Mouse (Mus musculus): ENCODE data around the gene Macrod1.

Gene Macrod1

DNA sequence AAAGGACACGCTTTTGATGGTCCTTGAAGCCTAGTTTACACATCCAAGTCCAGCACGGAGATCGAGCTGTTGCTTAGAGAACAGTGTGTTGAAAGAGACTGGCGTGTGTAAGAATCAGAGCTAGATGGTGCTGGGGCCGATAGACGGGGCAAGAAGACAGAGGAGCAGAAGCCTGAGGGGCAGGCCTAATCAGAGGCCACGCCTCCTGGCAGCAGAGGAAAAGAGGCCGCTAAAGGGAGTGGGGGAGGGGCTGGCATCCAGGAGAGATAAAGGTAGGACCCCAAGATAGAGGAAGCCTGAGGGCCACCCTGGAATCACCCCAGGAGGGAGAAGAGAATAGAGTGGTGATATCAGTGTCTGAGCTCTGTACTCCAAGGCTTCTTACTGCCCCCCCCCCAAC is 114.8 kb downstream of the Macrod1 start:
- no peak for DNase-seq (ENCODE audit: low spot score)

GRCm38 (mm10) chr19:7172051-7172866 is 115.6 kb downstream of the Macrod1 start:
- DNase-seq (ENCODE audit: low spot score), result peak; percentile 55

GRCm38 (mm10) chr19:7176041-7176696 is 119.6 kb downstream of the Macrod1 start:
- DNase-seq (ENCODE audit: low spot score), result no peak

- DNase-seq (ENCODE audit: low spot score), result no peak
These were observed 121.3 kb downstream of the Macrod1 start for GRCm38 (mm10) chr19:7177804-7178511.

GRCm38 (mm10) chr19:7178841-7179452 is 122.3 kb downstream of the Macrod1 start:
- no peak for DNase-seq (ENCODE audit: low spot score)

DNA sequence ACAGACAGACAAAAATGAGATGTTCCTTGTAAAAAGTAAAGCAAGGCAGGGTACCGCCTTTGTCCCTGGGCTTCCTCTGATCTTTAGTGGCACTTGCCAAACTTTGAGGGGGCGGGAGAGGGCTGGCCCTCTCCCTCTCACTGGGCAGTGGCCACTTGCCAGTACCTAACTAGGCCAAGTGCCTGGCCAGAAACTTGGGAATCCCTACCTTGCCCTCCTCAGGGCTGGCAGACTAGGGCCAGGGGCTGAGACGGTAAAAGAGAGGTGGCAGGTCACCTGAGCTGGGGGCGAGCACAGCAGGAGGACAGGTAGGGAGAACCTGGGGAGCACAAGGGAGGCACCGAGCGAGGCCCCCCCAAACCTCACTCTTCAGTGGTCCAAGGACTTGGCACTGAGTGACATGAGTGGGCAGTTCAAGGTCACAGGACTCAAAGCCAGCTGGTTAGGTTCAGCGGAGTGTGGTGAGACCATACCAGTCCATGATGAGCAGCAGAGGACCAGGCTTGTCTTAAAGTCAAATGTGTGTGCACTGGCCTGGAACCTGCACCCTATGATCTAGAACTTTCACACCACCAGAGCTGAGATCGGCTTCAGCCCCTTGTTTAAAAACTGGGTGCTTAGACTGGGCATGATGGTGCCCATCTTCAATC is 124.3 kb downstream of the Macrod1 start:
- DNase-seq (ENCODE audit: low spot score), result no peak

DNA sequence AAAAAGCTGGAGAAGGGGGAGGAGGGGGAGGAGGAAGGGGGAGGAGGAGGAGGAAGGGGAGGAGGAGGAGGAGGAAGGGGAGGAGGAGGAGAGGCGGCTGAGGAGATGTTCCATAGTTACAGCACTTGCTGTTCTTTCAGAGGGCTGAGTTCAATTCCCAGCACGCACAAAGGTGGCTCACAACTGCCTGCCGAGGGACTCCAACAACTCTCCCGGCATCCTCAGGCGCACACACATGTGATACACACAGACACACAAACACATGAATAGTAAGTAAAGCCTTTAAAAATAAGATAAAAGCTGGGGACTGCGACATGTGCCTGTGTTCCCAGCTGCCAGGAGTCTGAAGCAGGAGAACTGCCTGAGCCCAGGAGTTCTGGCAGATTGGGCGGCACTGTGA is 124.9 kb downstream of the Macrod1 start:
- no peak for DNase-seq (ENCODE audit: low spot score)

GRCm38 (mm10) chr19:7182273-7182949 is 125.8 kb downstream of the Macrod1 start:
- peak; percentile 60 for DNase-seq (ENCODE audit: low spot score)

DNA sequence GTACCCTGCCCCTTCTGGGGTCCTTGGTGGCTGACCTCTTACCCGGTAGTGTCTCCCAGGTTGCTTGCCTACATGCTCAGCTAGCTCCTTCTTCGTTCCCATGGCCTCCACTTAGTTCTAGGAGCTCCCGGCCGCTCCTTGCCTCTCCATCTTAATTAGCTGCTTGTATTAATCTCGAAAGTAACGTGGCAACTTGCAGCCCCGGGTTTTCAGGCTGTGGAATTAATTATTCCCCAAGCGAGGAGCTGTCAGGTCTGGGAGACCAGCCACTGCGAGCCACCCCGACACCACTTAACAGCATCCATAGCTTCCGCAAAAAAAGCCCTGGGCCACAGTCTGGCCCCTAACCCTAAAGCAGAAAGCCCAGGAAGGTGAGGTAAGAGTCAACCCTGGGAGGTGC is 126.8 kb downstream of the Macrod1 start:
- DNase-seq (ENCODE audit: low spot score), result no peak

GRCm38 (mm10) chr19:7185059-7185458 is 128.4 kb downstream of the Macrod1 start:
- no peak for DNase-seq (ENCODE audit: low spot score)

DNA sequence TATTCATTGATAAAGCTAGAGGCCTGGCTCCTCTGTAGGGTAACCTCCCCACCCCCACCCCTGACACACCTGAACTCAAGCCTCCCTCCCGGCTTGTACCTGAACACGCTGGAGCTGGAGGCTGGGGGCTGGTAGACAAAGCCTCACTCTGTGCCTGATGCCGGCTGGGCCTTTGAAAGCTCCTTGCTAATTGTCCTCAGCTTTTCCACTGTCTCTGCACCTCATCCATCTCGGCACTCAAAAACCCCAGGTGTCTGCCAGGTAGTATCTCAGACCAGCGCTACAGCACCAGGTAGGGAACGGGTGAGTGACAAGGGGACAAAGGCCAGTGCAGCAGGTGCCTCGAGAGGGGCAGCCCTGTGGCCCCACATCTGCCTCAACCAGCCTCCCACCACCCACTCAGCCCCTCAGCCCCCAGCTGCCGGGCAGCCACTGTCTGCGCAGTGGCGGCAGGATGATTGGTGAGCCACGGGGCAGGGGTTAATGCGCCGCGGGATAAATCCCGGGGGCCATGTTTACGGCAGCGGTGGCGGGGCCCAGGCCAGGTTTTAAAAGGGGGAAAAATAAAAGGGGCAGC is 129.2 kb downstream of the Macrod1 start:
- no peak for DNase-seq (ENCODE audit: low spot score)

DNA sequence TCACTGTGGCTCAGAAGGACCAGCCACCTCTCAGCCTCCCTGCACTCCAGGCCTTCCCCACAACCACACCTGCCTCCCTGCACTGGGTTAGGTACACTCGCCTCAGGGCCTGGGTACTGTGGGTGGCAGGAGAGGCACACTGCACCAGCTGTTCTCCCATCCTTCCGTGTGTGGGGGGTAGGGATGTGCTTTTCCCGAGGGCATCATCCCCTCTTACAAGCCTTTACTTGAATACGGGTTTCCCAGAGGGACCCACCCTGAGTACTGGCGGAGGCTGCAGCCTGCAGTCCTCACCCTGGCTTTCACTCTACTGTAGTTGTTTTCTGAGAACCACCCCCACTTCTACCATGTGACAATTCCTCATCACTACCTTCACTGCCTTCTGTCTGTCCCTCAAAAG is 130.5 kb downstream of the Macrod1 start:
- no peak for DNase-seq (ENCODE audit: low spot score)

- DNase-seq (ENCODE audit: low spot score), result no peak
These were observed 132.4 kb downstream of the Macrod1 start for GRCm38 (mm10) chr19:7189026-7189425.

DNA sequence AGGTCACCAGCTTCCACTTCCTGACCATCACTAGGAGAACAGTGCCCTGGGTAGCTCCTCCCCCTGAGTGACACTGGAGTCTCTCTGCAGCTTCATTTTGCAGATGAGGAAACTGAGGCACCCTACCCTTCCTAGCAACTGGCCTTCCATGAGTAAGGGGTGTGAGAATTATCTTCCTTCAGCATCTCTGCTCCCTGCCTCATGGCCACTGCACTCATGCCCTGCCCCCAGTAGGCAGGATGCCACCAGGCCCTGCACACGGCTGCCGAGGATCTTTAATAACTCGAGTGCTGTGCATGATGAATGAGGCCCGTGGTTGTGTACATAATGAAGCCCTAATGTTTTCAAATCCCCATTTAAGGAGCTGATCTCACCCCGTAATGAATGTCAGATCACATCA is 134.4 kb downstream of the Macrod1 start:
- no peak for DNase-seq (ENCODE audit: low spot score)

GRCm38 (mm10) chr19:7191639-7192038 is 135.0 kb downstream of the Macrod1 start:
- no peak for DNase-seq (ENCODE audit: low spot score)

- no peak for DNase-seq (ENCODE audit: low spot score)
These were observed 136.0 kb downstream of the Macrod1 start for GRCm38 (mm10) chr19:7192561-7192967.

DNA sequence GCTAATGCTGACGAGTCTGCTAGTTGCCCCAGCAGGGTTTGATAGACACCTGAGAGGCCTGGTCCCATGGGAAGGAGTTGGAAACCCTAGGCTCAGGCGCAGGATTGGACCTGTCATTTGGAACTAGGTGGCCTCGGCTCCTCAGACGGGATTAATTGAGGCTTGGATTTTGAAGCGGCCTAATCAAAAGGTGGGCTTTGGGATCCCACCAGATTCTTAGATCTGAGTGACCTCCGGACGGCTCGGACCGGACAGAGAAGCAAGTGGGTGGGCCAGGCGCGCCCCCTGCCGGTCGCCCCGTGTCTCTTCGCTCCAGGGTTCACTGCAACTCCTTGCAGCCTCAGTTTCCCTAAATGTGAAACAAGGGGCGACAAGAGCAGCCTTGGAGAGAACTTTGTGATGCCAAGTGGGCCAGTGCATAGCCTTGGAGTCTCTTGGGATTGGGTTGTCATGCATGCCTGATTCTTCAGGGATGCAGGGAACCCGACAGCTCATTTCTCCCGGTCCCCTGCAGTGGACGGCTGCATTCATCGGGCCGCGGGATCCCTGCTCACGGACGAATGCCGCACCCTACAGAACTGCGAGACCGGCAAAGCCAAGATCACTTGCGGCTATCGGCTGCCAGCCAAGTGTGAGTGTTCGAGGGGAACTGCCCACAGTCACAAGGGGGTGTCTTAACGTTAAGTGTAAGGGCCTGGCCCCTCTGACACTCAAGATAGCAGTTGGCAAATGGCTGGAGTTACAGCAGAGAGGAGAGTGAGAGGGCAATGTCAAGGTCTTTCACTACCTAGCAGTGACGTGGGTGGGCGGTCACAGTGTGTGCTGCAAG is 139.5 kb downstream of the Macrod1 start:
- no peak for DNase-seq (ENCODE audit: low spot score)

DNA sequence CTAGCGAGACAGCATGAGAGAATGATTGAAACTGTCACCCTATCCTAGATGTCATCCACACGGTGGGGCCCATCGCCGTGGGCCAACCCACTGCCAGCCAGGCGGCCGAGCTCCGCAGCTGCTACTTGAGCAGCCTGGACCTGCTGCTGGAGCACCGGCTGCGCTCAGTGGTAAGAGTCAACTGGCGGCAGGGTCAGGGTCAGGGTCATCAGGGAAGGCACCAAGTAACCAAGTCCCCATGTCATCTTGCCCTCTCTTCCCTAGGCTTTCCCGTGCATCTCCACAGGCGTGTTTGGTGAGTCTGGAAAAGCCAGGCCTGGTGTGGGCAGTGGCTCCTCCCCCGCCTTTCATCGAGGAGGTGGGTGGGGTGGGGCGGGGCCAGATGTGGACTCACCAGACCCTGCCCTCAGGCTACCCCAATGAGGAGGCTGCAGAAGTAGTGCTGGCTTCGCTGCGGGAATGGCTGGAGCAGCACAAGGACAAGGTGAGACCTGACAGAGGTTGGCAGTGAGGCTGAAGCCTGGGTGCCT is 140.2 kb downstream of the Macrod1 start:
- DNase-seq (ENCODE audit: low spot score), result no peak

DNA sequence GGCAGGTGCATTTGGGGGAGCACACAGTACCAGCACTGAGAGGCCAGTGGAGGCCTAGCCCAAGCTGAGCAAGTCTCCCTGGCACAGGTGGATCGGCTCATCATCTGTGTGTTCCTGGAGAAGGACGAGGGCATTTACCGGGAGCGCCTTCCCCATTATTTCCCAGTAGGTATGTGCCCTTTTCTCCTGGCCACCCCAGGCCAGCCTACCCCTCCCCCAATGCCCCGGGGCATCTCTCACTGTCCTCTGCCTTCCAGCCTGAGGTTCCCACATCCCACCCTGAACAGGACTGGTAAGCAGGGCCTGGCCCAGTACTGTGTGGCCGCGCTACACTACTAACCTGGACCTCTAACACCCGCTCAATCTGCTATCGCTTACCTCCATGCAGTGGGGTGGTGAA is 140.8 kb downstream of the Macrod1 start:
- no peak for DNase-seq (ENCODE audit: low spot score)

- DNase-seq (ENCODE audit: low spot score), result no peak
These were observed 142.5 kb downstream of the Macrod1 start for GRCm38 (mm10) chr19:7199089-7199488.
